Mouse (Mus musculus) liver, embryonic 16.5 days (tissue): Measurements from ENCODE around the gene Zfp93. TPM values are rescaled to one million over a fixed set of nuclear protein-coding genes. Genes with fewer than 3 reads are reported as not detected.
A peak's percentile ranks its signal among the peaks of the same experiment; 100 is the strongest.

Experiments
- ATAC-seq: fragments of 200-750 bp; cut with Nextera tagmentation; 2 replicates; pipeline ENCODE4 v1.8.0; 2017; ENCODE audit warnings: low read depth, mild to moderate bottlenecking, moderate number of reproducible peaks, moderate library complexity
- H3K27ac ChIP-seq: fragments of 300-500 bp; sonication (generic); 2 replicates; pipeline ENCODE4 v1.5.1; 2014; ENCODE audit warnings: mild to moderate bottlenecking, low read length
- H3K27me3 ChIP-seq: fragments of 300-500 bp; sonication (generic); 2 replicates; pipeline ENCODE4 v1.6.1; 2014; ENCODE audit warnings: low read depth, low read length, mixed read lengths; ENCODE audit not compliant: control insufficient read depth, insufficient read depth
- H3K36me3 ChIP-seq: fragments of 300-500 bp; sonication (generic); 2 replicates; pipeline ENCODE4 v1.6.1; 2014; ENCODE audit warnings: mild to moderate bottlenecking; ENCODE audit not compliant: control insufficient read depth, insufficient read depth
- H3K4me1 ChIP-seq: fragments of 300-500 bp; sonication (generic); 2 replicates; pipeline ENCODE4 v1.6.1; 2014; ENCODE audit warnings: low read depth, low read length, mixed read lengths; ENCODE audit not compliant: control insufficient read depth
- H3K4me2 ChIP-seq: fragments of 300-500 bp; sonication (generic); 2 replicates; pipeline ENCODE4 v1.6.1; 2014; ENCODE audit warnings: low read depth, low read length, mixed read lengths
- H3K4me3 ChIP-seq: fragments of 300-500 bp; sonication (generic); 2 replicates; pipeline ENCODE4 v1.5.1; 2014; ENCODE audit warnings: low read depth, mild to moderate bottlenecking, low read length
- H3K9ac ChIP-seq: fragments of 300-500 bp; sonication (generic); 2 replicates; pipeline ENCODE4 v1.6.1; 2014; ENCODE audit warnings: low read depth, low read length
- H3K9me3 ChIP-seq: fragments of 300-500 bp; sonication (generic); replicated peaks from 2 replicates; pipeline ENCODE4 v1.6.1; 2016; ENCODE audit warnings: low read length; ENCODE audit not compliant: control insufficient read depth
- WGBS: fragments of 180-500 bp; shearing (Covaris S2); extraction: QIAGEN DNeasy Blood & Tissue Kit; methylation state at CpG from one replicate; pipeline ENCODE4 v1.1.7; 2014; ENCODE audit not compliant: insufficient replicate concordance; 5-methylcytosine and 5-hydroxymethylcytosine counted together
- polyA plus RNA-seq: library from polyadenylated mRNA; unstranded; fragments of >200 nt; fragmentation: Nextera tagmentation; extraction: Ambion mirVana; gene quantifications from 2 replicates; pipeline ENCODE4 v1.2.1, GENCODE M21; 2015

Zfp93 gene
- polyA plus RNA-seq, 1 experiment from 2014 or later, result 1.3 TPM

DNA sequence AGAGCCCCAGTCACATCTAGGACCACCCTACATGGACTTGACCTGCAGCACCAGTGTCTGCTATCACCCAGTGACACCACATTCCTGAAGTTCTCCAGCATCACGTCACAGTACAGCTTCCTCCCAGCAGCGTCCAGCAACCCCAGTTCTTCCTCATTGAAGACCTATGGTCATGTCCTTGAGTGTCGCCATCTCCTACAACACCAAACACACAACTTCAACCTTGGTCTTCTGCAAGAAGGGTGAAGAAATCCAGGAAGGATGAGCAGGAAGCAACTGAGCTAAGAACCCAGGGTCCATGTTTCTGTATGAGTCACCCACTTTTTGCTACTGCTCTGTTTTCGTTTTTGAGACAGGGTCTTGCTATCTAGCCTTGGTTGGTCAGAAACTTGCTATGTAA is 52.4 kb downstream of the Zfp93 start:
- WGBS, result 53% methylated on average over 4 of the region's 4 CpGs
- H3K4me3 ChIP-seq, result no peak overlapping the region
- H3K36me3 ChIP-seq, result no peaks in the 10 kb centered on the region
- no peak overlapping the region for H3K9ac ChIP-seq
- H3K4me2 ChIP-seq, result no peak overlapping the region
- no peak for ATAC-seq
- H3K9me3 ChIP-seq, result no peaks in the 10 kb centered on the region
- H3K27me3 ChIP-seq, result peaks cover 5% of the 10 kb centered on the region
- H3K4me1 ChIP-seq, result no peaks in the 10 kb centered on the region
- no peak overlapping the region for H3K27ac ChIP-seq

DNA sequence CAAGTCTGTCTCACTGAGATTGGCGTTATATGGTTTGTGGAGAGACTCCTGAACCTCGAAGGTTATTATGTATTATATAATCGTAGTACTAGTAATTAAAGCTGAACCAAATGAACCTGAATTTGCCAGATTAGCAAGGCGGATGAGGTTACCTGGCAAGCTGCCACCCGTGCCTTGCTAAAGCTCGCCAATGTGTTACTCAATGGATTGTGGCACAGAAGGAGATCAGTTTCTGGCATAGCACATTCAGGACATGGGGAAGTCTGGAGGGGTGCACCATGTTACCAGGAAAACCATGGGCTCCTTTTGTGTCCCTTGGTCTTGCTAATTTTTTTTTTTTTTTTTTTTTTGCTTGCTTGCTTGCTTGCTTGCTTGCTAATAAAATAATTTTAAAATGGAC is 55.0 kb downstream of the Zfp93 start:
- H3K4me2 ChIP-seq, result no peak overlapping the region
- no peak for ATAC-seq
- H3K27ac ChIP-seq, result no peak overlapping the region
- H3K9ac ChIP-seq, result no peak overlapping the region
- no peaks in the 10 kb centered on the region for H3K9me3 ChIP-seq
- no peak overlapping the region for H3K4me3 ChIP-seq
- H3K27me3 ChIP-seq, result peaks cover 5% of the 10 kb centered on the region
- H3K36me3 ChIP-seq, result no peaks in the 10 kb centered on the region
- H3K4me1 ChIP-seq, result no peaks in the 10 kb centered on the region
- WGBS, result 69% methylated on average over 6 of the region's 6 CpGs

DNA sequence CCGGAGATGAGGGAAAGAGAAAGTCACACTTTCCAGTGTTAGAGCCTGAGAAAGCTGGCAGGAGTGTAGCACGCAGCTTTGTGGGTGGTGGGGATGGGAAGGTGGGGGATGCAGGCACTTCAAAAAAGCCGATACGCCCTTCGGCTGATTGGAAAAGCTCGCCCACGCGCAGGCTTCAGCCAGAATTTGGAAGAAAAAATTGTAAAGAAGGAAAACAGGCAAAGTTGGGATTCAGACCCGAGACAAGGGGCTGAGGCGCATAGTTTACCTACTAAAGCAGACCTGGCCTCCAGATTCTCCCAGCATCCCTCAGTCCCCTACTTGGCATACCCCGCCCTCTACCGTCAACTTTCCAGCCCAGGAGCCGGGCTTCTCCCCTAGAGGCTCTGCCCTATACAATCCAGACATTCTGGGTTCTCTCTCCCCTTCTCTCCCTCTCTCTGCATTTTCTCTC is 55.5 kb downstream of the Zfp93 start:
- H3K27ac ChIP-seq, result no peak overlapping the region
- no peaks in the 10 kb centered on the region for H3K4me1 ChIP-seq
- ATAC-seq, result no peak
- no peaks in the 10 kb centered on the region for H3K36me3 ChIP-seq
- 5% methylated on average over 13 of the region's 13 CpGs for WGBS
- H3K4me2 ChIP-seq, result peak overlapping the region; percentile 19; the same call in 1 of the 2 replicates
- no peak overlapping the region for H3K4me3 ChIP-seq
- H3K9me3 ChIP-seq, result no peaks in the 10 kb centered on the region
- peaks cover 5% of the 10 kb centered on the region for H3K27me3 ChIP-seq
- no peak overlapping the region for H3K9ac ChIP-seq

DNA sequence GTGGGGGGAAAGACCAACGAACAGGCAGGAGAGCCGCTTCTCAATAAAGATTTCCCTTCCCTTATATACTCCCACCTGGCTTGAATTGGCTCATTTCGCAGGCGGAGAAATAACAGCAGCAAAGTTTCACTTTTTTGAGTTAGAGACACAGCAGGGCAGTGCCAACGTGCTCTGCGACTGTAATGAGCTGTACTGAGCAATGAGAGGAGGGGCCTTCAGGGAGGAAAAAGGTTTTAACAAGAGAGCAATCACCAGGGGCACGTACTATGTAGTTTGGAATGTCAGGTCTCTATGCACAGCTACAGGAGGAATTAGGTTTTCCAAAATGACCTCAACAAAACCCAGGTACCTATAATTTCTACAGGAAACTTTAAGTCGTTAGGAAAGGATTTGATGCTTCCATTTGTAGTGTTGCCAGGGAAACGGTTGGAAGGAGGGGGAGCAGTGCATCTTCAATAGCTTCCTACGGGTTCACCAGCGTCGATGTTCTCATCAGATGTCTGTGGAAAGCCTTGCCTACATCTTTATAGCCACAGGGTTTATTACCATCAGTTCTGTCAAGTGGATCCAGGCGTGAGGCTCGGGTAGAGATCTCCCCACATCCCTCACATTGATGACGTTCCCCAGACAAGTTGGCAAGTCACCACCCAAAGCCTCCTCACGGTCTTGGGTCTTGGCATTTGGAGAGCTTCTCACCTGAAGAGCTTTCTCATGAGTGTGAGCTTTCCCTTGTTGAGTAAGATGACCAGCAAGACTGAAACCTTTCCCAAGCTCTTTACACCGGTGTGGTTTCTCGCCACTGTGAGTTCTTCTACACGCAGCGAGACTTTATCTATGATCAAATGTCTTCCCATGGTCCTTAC is 56.3 kb downstream of the Zfp93 start:
- no peak for ATAC-seq
- no peak overlapping the region for H3K27ac ChIP-seq
- peak overlapping the region; percentile 19; the same call in 1 of the 2 replicates for H3K4me2 ChIP-seq
- no peaks in the 10 kb centered on the region for H3K4me1 ChIP-seq
- 39% methylated on average over 20 of the region's 20 CpGs for WGBS
- H3K36me3 ChIP-seq, result no peaks in the 10 kb centered on the region
- H3K4me3 ChIP-seq, result no peak overlapping the region
- no peak overlapping the region for H3K9ac ChIP-seq
- no peaks in the 10 kb centered on the region for H3K9me3 ChIP-seq
- H3K27me3 ChIP-seq, result peaks cover 5% of the 10 kb centered on the region

Other genes starting within 250 kb of the Zfp93 start
- not detected in 2 replicates for gene Vmn1r183, start 217.2 kb upstream of the Zfp93 start, polyA plus RNA-seq
- 8.6 and 9.2 TPM in 2 replicates for gene Zfp180, start 188.5 kb upstream of the Zfp93 start, polyA plus RNA-seq
- gene Zfp112, start 158.1 kb upstream of the Zfp93 start, polyA plus RNA-seq, result 0.57 and 0.58 TPM in 2 replicates
- 3.0 and 3.3 TPM in 2 replicates for gene Zfp235, start 136.3 kb upstream of the Zfp93 start, polyA plus RNA-seq
- gene Zfp114, start 95.4 kb upstream of the Zfp93 start, polyA plus RNA-seq, result 0.44 TPM in 2 replicates
- 1.2 and 1.9 TPM in 2 replicates for gene Zfp111, start 59.0 kb upstream of the Zfp93 start, polyA plus RNA-seq
- 1.1 and 1.2 TPM in 2 replicates for gene Zfp109, start 32.9 kb upstream of the Zfp93 start, polyA plus RNA-seq
- gene Zfp108, start 15.6 kb upstream of the Zfp93 start, polyA plus RNA-seq, result 0.49 and 0.51 TPM in 2 replicates
- 2.3 and 2.7 TPM in 2 replicates for gene Zfp61, start 30.8 kb downstream of the Zfp93 start, polyA plus RNA-seq
- gene Zfp94, start 46.2 kb downstream of the Zfp93 start, polyA plus RNA-seq, result 1.8 and 2.3 TPM in 2 replicates
- not detected in 2 replicates for gene Tescl, start 63.5 kb downstream of the Zfp93 start, polyA plus RNA-seq
- not detected in 2 replicates for gene Lypd5, start 78.8 kb downstream of the Zfp93 start, polyA plus RNA-seq
- gene Kcnn4, start 99.8 kb downstream of the Zfp93 start, polyA plus RNA-seq, result 91.9 and 93.4 TPM in 2 replicates
- 12.8 and 14.3 TPM in 2 replicates for gene Smg9, start 129.2 kb downstream of the Zfp93 start, polyA plus RNA-seq
- gene Irgc1, start 181.9 kb downstream of the Zfp93 start, polyA plus RNA-seq, result not detected in 2 replicates
- 5.9 and 6.6 TPM in 2 replicates for gene Plaur, start 192.1 kb downstream of the Zfp93 start, polyA plus RNA-seq
- 0.24 TPM in 1 of 2 replicates, not detected in the other for gene Cadm4, start 211.6 kb downstream of the Zfp93 start, polyA plus RNA-seq
- gene Zfp428, start 236.6 kb downstream of the Zfp93 start, polyA plus RNA-seq, result 2.7 and 3.2 TPM in 2 replicates
- gene AC161166.1, start 242.0 kb downstream of the Zfp93 start, polyA plus RNA-seq, result not detected in 2 replicates